Mouse (Mus musculus) heart, postnatal 10 days (tissue): ENCODE data around the gene Ppp1r9b. TPM values are rescaled to one million over a fixed set of nuclear protein-coding genes. Genes with fewer than 3 reads are reported as not detected.

Experiments used
- DNase-seq, 2 experiments: peaks; one replicate each; pipeline ENCODE4 v3.0.0; 2021
- intact Hi-C: fragments of 180-260 bp; cut with DNase I; formaldehyde crosslinking; loops from one replicate; pipeline ENCODE4 v1.15.1; 2025
- total RNA-seq, 2 experiments: library from RNA; stranded (reverse); gene quantifications; 2 replicates each; pipeline ENCODE4 v1.2.3; 2021

Gene Ppp1r9b
- total RNA-seq, 2 experiments from 2014 or later: 51.3 to 58.5 TPM

GRCm38 (mm10) chr11:94974951-94975350 is 15.9 kb upstream of the Ppp1r9b start:
- DNase-seq: peak; percentile 65 to 73
- intact Hi-C loops: loop anchor here (5.0 kb wide), 1 partner anchor 67 kb away; the partner anchor contains the start of gene Pdk2

GRCm38 (mm10) chr11:94976199-94976598 is 14.6 kb upstream of the Ppp1r9b start, which contains the start of gene Sgca:
TSS of gene Sgca (minus strand) at chr11:94976327.
- intact Hi-C loops: loop anchor here (5.0 kb wide), 1 partner anchor 66 kb away; the partner anchor contains the start of gene Pdk2
- DNase-seq: peak; percentile 60 to 71

GRCm38 (mm10) chr11:94978178-94978915 is 12.5 kb upstream of the Ppp1r9b start:
- DNase-seq: peak in 1 of 2 experiments; percentile 5
- intact Hi-C loops: loop anchor here (5.0 kb wide), 1 partner anchor 64 kb away; the partner anchor contains the start of gene Pdk2

GRCm38 (mm10) chr11:94978947-94979346 is 11.9 kb upstream of the Ppp1r9b start:
- peak; percentile 98 for DNase-seq
- intact Hi-C loops: loop anchor here (1.0 to 5.0 kb wide), 3 partner anchors 10 to 63 kb away; partner anchors contain the start of gene Pdk2

GRCm38 (mm10) chr11:94979462-94980179 is 11.2 kb upstream of the Ppp1r9b start:
- no peak for DNase-seq
- intact Hi-C loops: loop anchor here (1.0 to 5.0 kb wide), 3 partner anchors 10 to 63 kb away; partner anchors contain the start of gene Pdk2

GRCm38 (mm10) chr11:94985140-94985539 is 5.7 kb upstream of the Ppp1r9b start:
- DNase-seq: no peak

GRCm38 (mm10) chr11:94985822-94986221 is 5.0 kb upstream of the Ppp1r9b start:
- intact Hi-C loops: no loop called here
- no peak for DNase-seq

More at GRCm38 (mm10) chr11:94985140-94985539, 5.7 kb upstream of the Ppp1r9b start:
- intact Hi-C loops: no loop called here

GRCm38 (mm10) chr11:94986435-94986834 is 4.4 kb upstream of the Ppp1r9b start:
- intact Hi-C loops: no loop called here
- DNase-seq: peak in 1 of 2 experiments; percentile 8

- DNase-seq: peak in 1 of 2 experiments; percentile 7
- intact Hi-C loops: no loop called here
These were observed 3.5 kb upstream of the Ppp1r9b start for GRCm38 (mm10) chr11:94987341-94987740.

GRCm38 (mm10) chr11:94987851-94988250 is 3.0 kb upstream of the Ppp1r9b start:
- peak in 1 of 2 experiments; percentile 22 for DNase-seq
- intact Hi-C loops: no loop called here

- intact Hi-C loops: loop anchor here (1.0 kb wide), 1 partner anchor 10 kb away; no protein-coding TSS in a partner anchor
- DNase-seq: peak; percentile 54 to 67
These were observed 1.9 kb upstream of the Ppp1r9b start for GRCm38 (mm10) chr11:94988780-94989561.

- peak; percentile 91 for DNase-seq
- intact Hi-C loops: loop anchor here (1.0 kb wide), 1 partner anchor 10 kb away; no protein-coding TSS in a partner anchor
These were observed 1.2 kb upstream of the Ppp1r9b start for GRCm38 (mm10) chr11:94989562-94990017.

GRCm38 (mm10) chr11:94990102-94990748 is 610 bp upstream of the Ppp1r9b start:
- no peak for DNase-seq
- intact Hi-C loops: no loop called here

GRCm38 (mm10) chr11:94991641-94992479 is 1.0 kb downstream of the Ppp1r9b start:
- intact Hi-C loops: no loop called here
- DNase-seq: peak; percentile 64 to 70

- intact Hi-C loops: no loop called here
- peak in 1 of 2 experiments; percentile 41 for DNase-seq
These were observed 1.6 kb downstream of the Ppp1r9b start for GRCm38 (mm10) chr11:94992480-94992753.

GRCm38 (mm10) chr11:94992754-94993606 is 2.1 kb downstream of the Ppp1r9b start:
- DNase-seq: peak; percentile 64 to 67
- intact Hi-C loops: no loop called here

GRCm38 (mm10) chr11:94994208-94994814 is 3.5 kb downstream of the Ppp1r9b start:
- intact Hi-C loops: no loop called here
- DNase-seq: peak; percentile 53 to 69
